Mouse (Mus musculus) intestine, postnatal 0 days (tissue): ENCODE results near the gene Mat2a. TPM values are rescaled to one million over a fixed set of nuclear protein-coding genes. Genes with fewer than 3 reads are reported as not detected.

Source experiments
- ATAC-seq: fragments of 200-750 bp; cut with Nextera tagmentation; 2 replicates; pipeline ENCODE4 v1.8.0; 2017; ENCODE audit warnings: mild to moderate bottlenecking, moderate TSS enrichment, moderate library complexity
- H3K27ac ChIP-seq: fragments of 300-500 bp; sonication (generic); 2 replicates; pipeline ENCODE4 v1.5.1; 2014; ENCODE audit warnings: mild to moderate bottlenecking, low read depth, low read length, moderate library complexity
- H3K27me3 ChIP-seq: fragments of 300-500 bp; sonication (generic); replicated peaks from 2 replicates; pipeline ENCODE4 v1.6.1; 2014; ENCODE audit warnings: low read length, mixed read lengths; ENCODE audit not compliant: control insufficient read depth, insufficient read depth
- H3K36me3 ChIP-seq: fragments of 300-500 bp; sonication (generic); 2 replicates; pipeline ENCODE4 v1.6.1; 2014; ENCODE audit warnings: mild to moderate bottlenecking, moderate library complexity; ENCODE audit not compliant: control insufficient read depth, insufficient read depth
- H3K4me1 ChIP-seq: fragments of 300-500 bp; sonication (generic); replicated peaks from 2 replicates; pipeline ENCODE4 v1.6.1; 2014; ENCODE audit warnings: antibody characterized with exemption, low read length, mixed read lengths; ENCODE audit not compliant: control insufficient read depth, insufficient read depth
- H3K4me2 ChIP-seq: fragments of 300-500 bp; sonication (generic); replicated peaks from 2 replicates; pipeline ENCODE4 v1.6.1; 2014; ENCODE audit warnings: low read depth, mild to moderate bottlenecking, moderate library complexity
- H3K4me3 ChIP-seq: fragments of 300-500 bp; sonication (generic); 2 replicates; pipeline ENCODE4 v1.5.1; 2014; ENCODE audit warnings: low read depth, low read length
- H3K9ac ChIP-seq: fragments of 300-500 bp; sonication (generic); 2 replicates; pipeline ENCODE4 v1.6.1; 2014; ENCODE audit warnings: mild to moderate bottlenecking, low read depth, low read length
- H3K9me3 ChIP-seq: fragments of 300-500 bp; sonication (generic); 2 replicates; pipeline ENCODE4 v1.6.1; 2016; ENCODE audit warnings: mixed run types; ENCODE audit not compliant: control insufficient read depth
- CTCF ChIP-seq: sonication (generic); IDR thresholded peaks from 2 replicates; pipeline ENCODE4 v1.5.1; 2016; ENCODE audit warnings: low read depth, mild to moderate bottlenecking, control low read depth, antibody characterized with exemption, moderate library complexity
- WGBS: fragments of 180-500 bp; shearing (Covaris S2); extraction: QIAGEN DNeasy Blood & Tissue Kit; methylation state at CpG from one replicate; pipeline ENCODE4 v1.1.7; 2014; 5-methylcytosine and 5-hydroxymethylcytosine counted together
- polyA plus RNA-seq: library from polyadenylated mRNA; unstranded; fragments of >200 nt; fragmentation: Nextera tagmentation; extraction: Ambion mirVana; gene quantifications from 2 replicates; pipeline ENCODE4 v1.2.1, GENCODE M21; 2015

Mat2a gene
- polyA plus RNA-seq, 1 experiment from 2014 or later: 120 TPM

- Histone ChIP-seq H3K4me2 (no peak overlapping the region; the same call in 1 of the 2 replicates), H3K4me3 (no peak overlapping the region), H3K27me3 (no peaks in the 10 kb centered on the region), H3K4me1 (peaks cover 3% of the 10 kb centered on the region; the same call in 1 of the 2 replicates), H3K27ac (peak overlapping the region; percentile 15; the same call in 1 of the 2 replicates), H3K36me3 (no peaks in the 10 kb centered on the region), H3K9me3 (no peaks in the 10 kb centered on the region), H3K9ac (no peak overlapping the region)
- no peak for ATAC-seq
- TF ChIP-seq CTCF: no peak
- 13% methylated on average over 5 of the region's 5 CpGs for WGBS
Measured at GRCm38 (mm10) chr6:72458921-72459320, 19.6 kb upstream of the Mat2a start.

GRCm38 (mm10) chr6:72458418-72458817 is 19.1 kb upstream of the Mat2a start:
- ATAC-seq: peak; percentile 75
- 25% methylated on average over 7 of the region's 7 CpGs for WGBS
- TF ChIP-seq CTCF: no peak

GRCm38 (mm10) chr6:72456567-72456966 is 17.2 kb upstream of the Mat2a start:
- H3K36me3 ChIP-seq: no peaks in the 10 kb centered on the region
- no peak overlapping the region for H3K27ac ChIP-seq
- H3K27me3 ChIP-seq: no peaks in the 10 kb centered on the region
- ATAC-seq: no peak
- H3K9me3 ChIP-seq: no peaks in the 10 kb centered on the region
- H3K4me1 ChIP-seq: peaks cover 3% of the 10 kb centered on the region; the same call in 1 of the 2 replicates
- TF ChIP-seq CTCF: no peak
- H3K4me2 ChIP-seq: no peak overlapping the region
- no peak overlapping the region for H3K9ac ChIP-seq
- WGBS: 70% methylated on average over 4 of the region's 4 CpGs
- no peak overlapping the region for H3K4me3 ChIP-seq

More at GRCm38 (mm10) chr6:72458418-72458817, 19.1 kb upstream of the Mat2a start:
- H3K27ac ChIP-seq: 0 out of 2 replicates have a peak overlapping the region, but pooled peaks have one; percentile 21
- H3K36me3 ChIP-seq: no peaks in the 10 kb centered on the region
- no peaks in the 10 kb centered on the region for H3K27me3 ChIP-seq
- no peak overlapping the region for H3K9ac ChIP-seq
- H3K4me2 ChIP-seq: no peak overlapping the region; the same call in 1 of the 2 replicates
- H3K9me3 ChIP-seq: no peaks in the 10 kb centered on the region
- peaks cover 3% of the 10 kb centered on the region; the same call in 1 of the 2 replicates for H3K4me1 ChIP-seq
- no peak overlapping the region for H3K4me3 ChIP-seq

DNA sequence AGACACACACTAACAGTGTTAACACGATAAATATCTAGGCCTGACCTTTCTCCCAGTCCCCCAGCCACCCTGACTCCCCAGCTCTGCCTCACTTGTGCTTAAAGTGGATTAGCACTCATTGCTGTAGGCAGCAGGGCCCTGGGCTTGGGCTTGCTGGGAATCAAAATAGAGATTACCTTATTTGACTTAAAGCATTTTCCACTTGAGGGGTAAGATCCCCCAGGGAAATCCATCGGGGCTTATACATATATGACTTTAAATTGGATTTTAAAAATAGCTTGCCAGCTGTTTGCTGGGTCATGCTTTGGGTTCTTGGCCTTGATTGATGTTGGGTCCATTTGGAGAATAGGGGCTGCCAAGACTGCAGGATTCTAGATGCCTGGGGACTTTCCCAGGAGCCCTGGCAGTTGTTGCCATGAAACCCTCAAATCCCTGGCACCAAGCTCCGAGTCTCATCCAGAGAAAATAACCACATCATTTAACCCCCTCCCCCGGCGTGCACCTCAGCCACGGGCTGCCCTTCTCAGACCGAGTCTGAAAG is 15.5 kb upstream of the Mat2a start:
- no peak overlapping the region for H3K4me2 ChIP-seq
- H3K9me3 ChIP-seq: no peaks in the 10 kb centered on the region
- H3K4me3 ChIP-seq: no peak overlapping the region
- peaks cover 3% of the 10 kb centered on the region; the same call in 1 of the 2 replicates for H3K4me1 ChIP-seq
- no peak for ATAC-seq
- no peak overlapping the region for H3K27ac ChIP-seq
- WGBS: 61% methylated on average over 7 of the region's 7 CpGs
- H3K27me3 ChIP-seq: no peaks in the 10 kb centered on the region
- H3K9ac ChIP-seq: no peak overlapping the region
- TF ChIP-seq CTCF: no peak
- no peaks in the 10 kb centered on the region for H3K36me3 ChIP-seq

DNA sequence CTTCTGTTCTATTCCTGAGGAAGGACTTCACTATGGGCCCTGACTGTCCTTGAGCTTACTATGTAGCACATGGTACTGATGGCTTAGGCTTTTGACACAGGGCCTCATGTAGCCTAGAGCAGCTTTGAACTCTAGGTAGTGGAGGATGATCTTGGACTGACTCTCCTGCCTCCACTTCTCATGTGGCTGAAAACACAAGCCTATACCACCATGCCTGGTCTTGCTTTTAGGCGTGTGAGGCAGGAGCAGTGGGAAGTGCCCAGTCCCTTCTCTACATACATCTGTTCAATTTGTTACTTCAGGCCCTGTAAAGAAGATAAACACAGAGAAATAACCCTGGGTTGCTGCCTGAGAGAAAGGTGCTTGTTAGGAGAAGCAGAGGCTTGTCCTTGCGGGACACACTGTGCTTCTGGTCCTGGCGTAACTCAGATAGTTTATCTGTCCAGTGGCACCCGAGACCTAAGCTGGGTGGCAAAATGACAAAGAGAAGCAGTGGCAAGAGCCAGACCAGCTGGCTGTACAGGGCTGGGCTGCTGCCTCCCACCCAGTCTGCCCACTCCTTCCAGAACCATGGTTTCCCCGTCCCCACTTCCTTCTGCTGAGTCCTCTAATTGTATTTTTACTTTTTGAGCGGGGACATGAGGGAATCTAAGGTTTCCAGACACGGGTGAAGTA is 14.9 kb upstream of the Mat2a start:
- H3K27me3 ChIP-seq: no peaks in the 10 kb centered on the region
- 69% methylated on average over 7 of the region's 7 CpGs for WGBS
- H3K4me1 ChIP-seq: peaks cover 3% of the 10 kb centered on the region; the same call in 1 of the 2 replicates
- TF ChIP-seq CTCF: no peak
- ATAC-seq: no peak
- H3K4me2 ChIP-seq: no peak overlapping the region
- H3K27ac ChIP-seq: no peak overlapping the region
- no peak overlapping the region for H3K9ac ChIP-seq
- H3K4me3 ChIP-seq: no peak overlapping the region
- no peaks in the 10 kb centered on the region for H3K36me3 ChIP-seq
- no peaks in the 10 kb centered on the region for H3K9me3 ChIP-seq

GRCm38 (mm10) chr6:72453578-72453977 is 14.2 kb upstream of the Mat2a start:
- Histone ChIP-seq H3K4me3 (no peak overlapping the region), H3K4me2 (no peak overlapping the region), H3K27ac (no peak overlapping the region), H3K4me1 (peaks cover 1% of the 10 kb centered on the region; the same call in 1 of the 2 replicates), H3K9ac (no peak overlapping the region), H3K36me3 (no peaks in the 10 kb centered on the region), H3K27me3 (no peaks in the 10 kb centered on the region), H3K9me3 (no peaks in the 10 kb centered on the region)
- 92% methylated on average over 3 of the region's 3 CpGs for WGBS
- no peak for TF ChIP-seq CTCF
- ATAC-seq: no peak
